Mouse (Mus musculus) forelimb bud, embryonic 11.5 days (tissue): ENCODE results near the gene Micu2.
"Not testable (repeated sequence)": the region's sequence is repeated elsewhere in the genome, so short reads cannot be mapped to it uniquely, and the experiment has no call there.

ENCODE experiments used
- DNase-seq: peaks from one replicate; pipeline ENCODE4 v3.0.0-alpha.2; 2012; ENCODE audit warnings: low read depth, low spot score

Gene Micu2

GRCm38 (mm10) chr14:57896088-57896871 lies 102.8 kb downstream of the Micu2 start:
- DNase-seq: not testable (repeated sequence)

DNA sequence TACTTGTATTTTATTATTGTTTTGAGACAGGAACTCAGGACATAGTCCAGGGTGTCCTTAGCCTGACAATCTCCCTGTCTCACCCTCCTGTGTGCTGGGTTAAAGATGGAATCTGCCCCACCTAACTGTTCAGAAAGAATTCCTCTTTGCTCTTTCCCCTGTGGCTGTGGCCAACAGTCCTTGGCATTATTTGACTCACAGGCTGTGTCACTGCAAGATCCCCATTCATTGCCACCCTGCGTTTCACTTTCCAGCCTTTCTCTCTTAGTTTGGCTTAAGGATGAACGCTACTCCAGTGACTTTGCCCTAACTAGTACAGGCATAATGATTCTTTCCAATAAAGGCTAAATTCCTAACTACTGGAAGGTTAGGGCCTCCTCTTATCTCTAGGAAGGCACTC lies 104.7 kb downstream of the Micu2 start:
- no peak for DNase-seq

DNA sequence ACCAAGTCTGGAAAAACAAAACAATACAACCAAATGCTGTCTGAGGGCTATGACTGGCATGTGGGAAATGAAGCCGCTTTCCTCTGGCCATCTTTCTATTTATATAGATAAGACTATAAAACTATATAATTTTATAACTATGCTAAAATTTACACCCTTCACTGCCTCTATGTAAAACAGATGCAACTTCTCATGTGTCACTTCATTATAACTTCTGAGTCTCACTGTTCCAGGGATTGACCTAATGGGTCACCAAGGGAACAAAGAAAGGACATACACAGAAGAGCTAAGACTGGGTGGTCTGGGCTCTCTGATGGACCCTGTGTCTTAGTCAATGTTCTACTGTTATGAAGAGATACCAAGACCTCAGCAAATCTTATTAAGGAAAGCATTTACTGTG lies 106.1 kb downstream of the Micu2 start:
- DNase-seq: no peak

GRCm38 (mm10) chr14:57890011-57890842 lies 108.8 kb downstream of the Micu2 start, which contains the start of gene Zdhhc20:
TSS of gene Zdhhc20 (minus strand) at chr14:57890276.
- peak; percentile 92 for DNase-seq

DNA sequence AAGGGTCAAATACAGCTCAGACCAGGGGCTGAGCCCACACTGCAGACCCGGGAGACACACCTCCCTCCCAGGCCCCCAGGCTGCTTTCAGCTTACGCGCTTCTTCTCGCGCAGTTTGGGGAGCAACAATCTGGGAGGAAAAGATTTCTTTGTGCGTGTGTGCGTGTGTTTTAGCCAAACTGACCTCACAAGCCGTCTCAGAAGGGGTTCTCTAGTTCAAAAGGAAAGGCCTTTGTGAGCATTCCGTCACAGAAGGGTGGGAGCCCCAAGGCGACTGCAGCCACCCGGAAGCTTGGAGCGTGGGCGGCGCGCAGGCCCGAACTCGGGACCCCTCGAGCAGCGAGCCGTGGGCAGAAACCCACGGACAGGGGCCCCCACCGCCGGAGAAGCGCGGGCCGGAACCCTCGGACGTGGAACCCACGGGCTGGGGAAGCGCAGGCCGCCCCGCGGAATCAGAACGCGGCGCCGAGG lies 109.5 kb downstream of the Micu2 start:
- DNase-seq: peak; percentile 54

DNA sequence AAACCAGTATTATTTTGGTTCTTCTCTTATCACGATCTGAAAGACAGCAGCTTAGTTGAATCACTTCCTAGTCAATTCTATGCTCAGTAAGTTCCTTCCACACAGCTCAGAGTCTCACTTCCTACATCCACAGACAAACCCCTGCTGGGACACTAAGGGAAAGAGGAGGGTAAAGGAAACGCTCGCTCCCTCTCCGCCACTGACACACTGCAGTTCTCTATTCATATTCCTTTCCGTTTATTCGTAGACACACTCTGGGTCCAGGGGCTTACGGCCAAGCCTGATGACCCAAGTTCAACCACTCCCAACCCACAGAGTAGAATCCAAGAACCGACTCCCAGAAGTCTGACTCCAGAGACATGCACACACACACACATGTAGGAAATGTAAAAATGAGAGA lies 111.9 kb downstream of the Micu2 start:
- DNase-seq: no peak

- no peak for DNase-seq
These were observed 113.0 kb downstream of the Micu2 start for GRCm38 (mm10) chr14:57886032-57886431.

- no peak for DNase-seq
These were observed 115.7 kb downstream of the Micu2 start for GRCm38 (mm10) chr14:57883341-57883740.

- no peak for DNase-seq
These were observed 116.3 kb downstream of the Micu2 start for GRCm38 (mm10) chr14:57882720-57883119.

DNA sequence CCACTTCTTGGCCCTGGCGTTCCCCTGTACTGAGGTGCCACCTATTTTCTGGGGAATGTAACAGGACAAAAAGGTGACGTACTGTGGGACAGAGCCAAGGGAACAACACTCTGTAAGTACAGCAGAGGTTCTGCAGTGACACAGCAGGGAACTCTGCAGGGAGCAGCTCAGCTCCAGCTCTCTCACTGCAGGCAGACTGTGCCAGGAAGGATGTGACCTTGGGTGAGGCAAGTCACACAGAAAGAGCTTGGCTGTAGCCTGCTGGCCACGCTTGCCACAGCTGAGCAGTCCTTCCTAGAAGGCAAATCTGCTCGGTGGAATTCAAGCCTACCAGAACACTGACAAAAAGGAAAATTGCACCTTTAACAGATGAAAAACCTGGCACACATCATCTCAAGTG lies 117.3 kb downstream of the Micu2 start:
- DNase-seq: no peak

- no peak for DNase-seq
These were observed 118.0 kb downstream of the Micu2 start for GRCm38 (mm10) chr14:57881074-57881473.

DNA sequence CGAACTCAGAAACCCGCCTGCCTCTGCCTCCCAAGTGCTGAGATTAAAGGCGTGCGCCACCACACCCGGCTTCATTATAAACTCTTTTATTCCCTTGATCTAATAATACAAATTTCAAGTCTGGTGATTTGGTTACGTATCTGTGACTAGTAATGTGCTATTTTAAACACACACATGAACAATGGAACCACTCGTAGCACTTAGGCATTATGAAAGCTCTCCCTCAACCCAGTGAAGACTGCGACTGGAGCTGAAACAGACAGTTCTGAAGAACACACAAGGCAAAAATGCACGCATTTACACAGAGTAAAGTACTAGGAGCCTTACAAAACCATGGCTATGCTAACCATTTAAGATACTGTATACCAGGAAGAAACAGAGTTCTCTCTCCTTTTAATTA lies 121.1 kb downstream of the Micu2 start:
- no peak for DNase-seq

DNA sequence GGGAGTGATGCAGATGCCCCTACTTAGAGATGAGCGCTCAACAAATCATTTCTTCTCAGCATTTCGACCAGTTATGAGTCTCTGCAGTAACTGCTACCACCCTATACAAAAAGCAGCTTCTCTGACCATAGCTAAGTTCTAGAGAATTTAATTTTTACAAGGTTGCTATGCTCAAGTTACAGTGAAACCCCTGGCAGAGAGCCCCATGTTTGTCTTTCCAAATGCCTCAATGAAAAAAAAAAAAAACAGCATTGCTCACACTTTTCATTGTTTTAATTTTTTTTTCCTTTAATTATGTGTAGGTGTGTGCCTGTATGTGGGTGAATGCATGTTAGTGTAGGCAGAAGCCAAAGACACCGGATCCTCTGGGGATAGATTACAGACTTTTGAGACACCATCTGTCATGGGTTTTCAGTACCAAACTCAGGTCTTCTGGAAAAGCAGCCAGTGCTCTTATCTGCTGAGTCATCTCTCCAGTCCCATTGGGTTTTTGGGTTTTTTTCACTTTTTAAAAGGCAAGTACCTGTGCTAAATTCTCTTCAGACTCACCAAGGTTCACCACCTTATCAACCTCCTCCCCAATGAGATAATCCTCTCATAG lies 132.3 kb downstream of the Micu2 start:
- DNase-seq: no peak
